Mouse (Mus musculus) adrenal gland, postnatal 25 days (tissue): ENCODE measurements around the gene Il18r1. TPM values are rescaled to one million over a fixed set of nuclear protein-coding genes. Genes with fewer than 3 reads are reported as not detected.
A peak's percentile ranks its signal among the peaks of the same experiment; 100 is the strongest.

Experiments
- DNase-seq: peaks from one replicate; pipeline ENCODE4 v3.0.0; 2021; ENCODE audit warnings: mixed read lengths
- long read RNA-seq: library from polyadenylated mRNA; stranded (forward); transcript quantifications from one replicate; pipeline ENCODE4 v2.0.0, GENCODE M21; 2021
- total RNA-seq: library from RNA; stranded (reverse); gene quantifications from 2 replicates; pipeline ENCODE4 v1.2.3, GENCODE M21; 2021

Il18r1 gene
- not detected in 2 replicates for total RNA-seq
- long read RNA-seq = 0 reads

DNA sequence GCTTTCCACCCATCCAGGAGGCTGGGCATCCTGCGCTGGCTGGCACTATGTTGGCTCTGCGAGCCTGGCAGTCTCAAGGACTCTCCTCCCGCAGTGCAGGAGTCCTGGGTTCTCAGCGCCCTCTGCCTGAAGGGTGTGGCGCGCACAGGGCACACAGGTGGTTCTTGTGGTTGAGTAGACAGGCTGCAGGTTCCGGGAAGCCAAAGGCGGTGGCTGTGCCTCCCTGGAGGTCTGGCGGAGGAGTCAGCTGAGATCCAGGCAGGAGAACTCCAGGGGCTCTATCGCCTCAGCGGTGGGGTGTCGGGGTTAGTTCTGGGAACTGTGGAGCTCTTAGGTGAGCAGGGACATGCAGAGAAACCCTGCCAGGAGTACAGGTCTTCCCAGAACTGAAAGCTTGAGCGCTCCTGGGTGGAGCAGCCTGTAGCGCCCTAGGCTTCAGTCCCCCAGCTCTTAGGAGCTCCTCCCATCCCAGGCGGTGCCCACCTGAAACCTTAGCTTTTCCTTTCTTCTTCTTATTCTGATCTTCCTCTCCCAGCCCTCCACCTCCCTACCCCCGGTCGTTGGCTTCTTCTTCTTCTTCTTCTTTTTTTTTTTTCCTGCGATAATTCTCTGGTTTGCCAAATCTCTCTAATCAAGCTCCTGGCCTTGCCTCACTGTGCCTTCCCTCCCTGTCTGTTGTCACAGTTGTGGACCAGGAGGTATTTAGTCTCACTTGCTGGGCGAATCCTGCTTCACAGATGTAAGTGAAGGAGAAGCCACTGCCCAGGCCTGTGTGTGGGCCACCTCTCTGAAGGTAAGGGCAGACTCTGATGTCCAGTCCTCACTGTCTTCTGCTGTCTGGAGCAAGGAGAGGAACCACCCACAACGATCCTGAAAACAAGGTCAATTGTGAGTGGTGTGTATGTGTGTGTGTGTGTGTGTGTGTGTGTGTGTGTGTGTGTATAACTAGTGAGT is at the start of gene Il18r1:
TSS of gene Il18r1 (plus strand) at position 76 of the 954 bp plus-strand sequence.
- DNase-seq = peak; percentile 1

DNA sequence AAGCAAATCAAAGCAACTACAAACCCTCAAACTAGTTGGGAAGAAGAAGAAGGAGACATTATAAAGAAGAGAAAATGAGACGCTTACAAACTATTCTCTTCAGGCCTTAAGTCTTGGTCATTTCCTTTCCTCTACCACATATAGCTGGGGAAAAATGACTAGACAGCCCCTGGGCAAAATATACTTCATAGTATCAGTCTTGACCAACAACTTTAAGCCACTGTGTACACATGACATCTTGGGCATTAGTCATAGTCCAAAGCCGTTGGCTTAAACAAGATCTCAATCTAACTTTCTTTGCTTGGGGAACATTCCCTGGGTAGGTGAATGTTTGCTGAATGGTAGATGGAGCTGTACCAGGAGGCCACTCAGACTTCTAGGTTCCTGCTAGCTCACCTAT is 48.3 kb upstream of the Il18r1 start:
- no peak for DNase-seq

DNA sequence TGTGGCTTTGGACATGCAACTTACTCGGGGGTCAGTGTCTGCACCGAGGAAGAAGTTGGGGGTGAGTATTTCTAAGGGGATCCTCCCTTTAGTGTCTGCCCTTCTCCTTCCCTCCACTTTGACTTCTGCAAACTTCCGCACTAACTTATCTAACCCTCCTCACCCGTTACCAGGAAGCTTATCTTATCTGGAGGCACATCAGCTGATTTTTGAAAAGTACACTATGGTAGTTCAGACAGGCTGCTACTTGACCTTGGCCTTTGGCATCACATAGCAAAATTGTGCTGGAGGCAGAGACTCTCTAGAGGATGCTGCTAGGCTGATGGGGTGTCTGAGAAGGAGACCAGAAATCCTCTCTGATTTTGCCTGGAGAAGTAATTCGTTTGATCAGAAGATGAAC is 46.8 kb upstream of the Il18r1 start:
- no peak for DNase-seq

DNA sequence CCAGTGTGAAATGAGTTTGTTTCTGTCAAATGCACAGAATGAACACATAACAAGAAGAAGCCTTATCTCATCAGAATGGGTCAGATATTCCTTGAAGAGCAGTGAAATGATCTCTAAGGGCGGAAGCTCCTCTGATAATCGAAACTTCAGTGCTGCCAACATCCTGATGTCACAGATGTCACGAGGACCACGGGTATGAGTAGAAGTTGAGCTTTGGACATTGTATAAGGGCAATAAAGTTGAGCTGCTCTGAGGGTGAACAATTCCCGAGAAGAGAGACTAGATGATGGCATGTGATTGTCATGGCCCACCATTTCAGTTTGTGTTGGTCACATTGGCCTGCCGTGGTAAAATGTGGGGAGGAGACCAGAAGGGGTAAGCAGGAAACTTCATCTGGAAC is 41.5 kb upstream of the Il18r1 start:
- DNase-seq = no peak

DNA sequence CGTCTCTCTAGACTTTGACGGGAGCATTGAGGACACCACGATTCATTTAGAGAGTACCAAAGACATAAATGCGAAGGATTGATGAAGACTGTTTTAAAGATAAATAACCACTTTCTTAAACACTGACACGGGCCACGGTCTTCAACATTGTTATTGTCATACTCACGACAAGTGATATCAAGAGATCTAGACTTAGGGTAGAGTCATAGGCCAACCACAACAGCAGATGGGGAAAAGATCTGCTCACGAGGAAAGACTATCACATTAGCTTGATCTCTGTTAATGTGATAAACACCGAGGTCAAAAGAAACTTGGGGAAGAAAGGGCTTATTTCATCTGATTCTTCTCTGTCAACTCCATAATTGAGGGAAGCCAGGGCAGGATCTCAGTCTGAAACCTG is 38.1 kb upstream of the Il18r1 start:
- DNase-seq = no peak

DNA sequence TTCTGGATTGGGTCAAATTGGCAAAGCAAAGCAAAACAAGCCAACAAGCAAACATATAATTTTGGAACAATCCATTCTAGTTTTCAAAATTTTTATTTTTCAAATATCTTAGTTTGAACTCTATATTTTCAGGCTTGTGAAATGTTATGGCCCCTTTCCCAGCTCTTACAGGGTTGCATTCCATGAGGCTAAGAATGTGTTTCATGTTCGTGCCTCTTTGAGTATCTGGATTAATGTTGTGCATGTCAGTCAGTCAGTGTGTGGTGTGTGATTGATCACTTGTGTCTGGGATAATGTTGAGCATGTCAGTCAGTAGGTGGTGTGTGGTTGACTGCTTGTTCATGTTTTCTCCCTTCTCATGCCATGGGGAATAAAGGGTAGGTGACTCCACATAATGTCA is 37.5 kb upstream of the Il18r1 start:
- DNase-seq = no peak

DNA sequence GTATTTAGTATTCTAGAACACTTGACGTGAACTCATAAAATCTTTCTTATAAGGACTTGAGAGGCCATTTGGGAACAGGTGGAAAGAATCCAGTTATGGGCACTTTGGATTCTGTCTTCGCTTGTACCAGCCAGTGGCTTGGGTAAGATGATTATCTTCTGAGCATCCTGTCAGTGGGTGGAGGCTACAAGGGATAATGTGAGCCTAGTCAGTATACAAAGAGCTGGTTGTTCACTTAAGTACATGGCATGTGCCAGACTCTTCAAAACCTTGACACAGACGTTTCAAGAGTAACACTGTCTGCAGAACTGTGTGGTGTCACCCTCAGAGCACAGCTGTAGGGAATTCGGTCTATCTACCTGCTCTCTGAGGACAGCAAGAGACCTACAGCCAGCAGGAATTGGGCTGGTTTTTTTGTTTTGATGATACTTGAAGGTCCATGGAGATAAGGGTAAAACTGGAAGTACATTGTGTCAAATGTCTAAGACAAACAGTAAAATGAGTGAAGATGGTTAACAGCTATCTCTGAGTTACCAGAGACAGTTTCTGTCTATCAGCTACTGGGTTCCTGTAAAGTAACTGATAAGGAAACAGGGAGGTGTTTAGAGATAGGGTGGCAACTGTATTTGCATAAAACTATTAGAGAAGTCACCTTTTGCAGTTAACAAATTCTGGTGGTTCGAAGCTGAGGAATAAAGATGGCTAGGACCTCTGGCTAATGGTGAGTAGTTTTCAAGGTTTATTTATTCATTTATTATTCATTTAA is 36.3 kb upstream of the Il18r1 start, which contains the start of gene Il1rl1:
TSS of gene Il1rl1 (plus strand) at position 661 of the 766 bp plus-strand sequence.
- DNase-seq = no peak

DNA sequence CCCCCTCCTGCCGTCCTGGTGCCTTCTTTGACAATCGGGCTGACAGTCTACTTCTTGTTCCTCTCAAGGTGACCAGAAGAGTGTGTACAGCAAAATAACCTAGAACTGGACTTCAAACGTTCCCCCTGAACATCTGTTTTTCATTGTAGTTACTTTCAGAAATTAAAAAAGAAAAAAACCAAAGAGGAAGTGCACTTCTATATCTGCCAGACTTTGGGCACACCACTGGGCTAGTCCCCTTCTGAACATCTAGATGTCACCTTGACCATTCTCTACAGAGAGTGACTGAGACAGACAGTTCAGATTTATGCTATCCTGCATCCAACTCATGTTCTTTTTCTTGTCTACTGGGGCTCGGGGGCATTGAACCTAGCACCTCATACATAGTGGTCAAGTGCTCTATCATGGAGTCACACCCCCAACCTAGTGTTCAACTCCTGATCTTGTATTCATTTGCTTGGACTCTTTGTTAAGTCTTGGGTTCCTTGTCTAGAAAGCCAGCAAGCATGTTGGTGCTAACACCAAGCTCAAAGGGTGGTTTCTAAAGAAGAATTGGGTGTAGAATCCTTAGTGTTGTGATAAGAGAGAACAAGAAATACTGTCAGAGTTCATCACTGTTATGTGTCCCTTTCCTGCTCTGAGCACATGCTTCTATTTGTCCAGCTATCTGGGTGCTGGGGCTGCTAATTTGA is 35.1 kb upstream of the Il18r1 start:
- DNase-seq = no peak

DNA sequence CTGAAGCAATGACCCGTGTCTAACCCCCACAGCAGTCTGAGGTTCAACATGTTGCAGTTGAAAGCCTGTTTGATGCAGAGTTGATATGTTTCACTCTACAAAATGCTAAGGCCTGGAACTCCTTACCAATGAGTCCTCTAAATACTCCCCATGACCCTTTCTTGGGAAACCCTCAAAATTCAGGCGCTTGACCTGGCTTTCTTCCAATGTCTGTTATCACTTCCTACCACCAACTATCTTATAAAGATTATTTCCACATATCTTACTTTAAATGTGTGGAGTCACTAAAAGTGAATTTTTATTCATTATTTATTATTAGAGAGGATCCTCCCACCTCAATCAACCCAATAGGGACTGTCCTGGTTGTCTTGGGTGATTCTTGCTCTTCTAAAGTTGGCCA is 33.2 kb upstream of the Il18r1 start:
- DNase-seq = no peak

DNA sequence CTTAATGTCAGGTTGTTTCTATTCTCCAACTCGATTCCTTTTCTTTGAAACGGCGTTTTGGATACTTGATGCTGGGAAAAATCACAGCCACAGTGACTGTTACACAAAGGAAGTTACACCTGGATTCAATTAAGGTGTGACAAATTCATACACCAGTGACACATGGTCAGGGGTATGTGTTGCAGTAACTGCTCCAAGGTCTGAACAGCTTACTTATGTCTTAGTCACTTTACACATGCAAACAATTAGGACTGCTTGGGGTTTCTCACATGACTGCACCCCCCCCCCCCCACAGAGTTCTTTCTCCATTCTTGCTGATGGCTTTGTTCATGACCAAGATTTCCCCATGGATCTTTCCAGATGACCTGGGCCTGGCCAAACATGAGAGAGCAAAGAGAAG is 29.4 kb upstream of the Il18r1 start:
- no peak for DNase-seq

DNA sequence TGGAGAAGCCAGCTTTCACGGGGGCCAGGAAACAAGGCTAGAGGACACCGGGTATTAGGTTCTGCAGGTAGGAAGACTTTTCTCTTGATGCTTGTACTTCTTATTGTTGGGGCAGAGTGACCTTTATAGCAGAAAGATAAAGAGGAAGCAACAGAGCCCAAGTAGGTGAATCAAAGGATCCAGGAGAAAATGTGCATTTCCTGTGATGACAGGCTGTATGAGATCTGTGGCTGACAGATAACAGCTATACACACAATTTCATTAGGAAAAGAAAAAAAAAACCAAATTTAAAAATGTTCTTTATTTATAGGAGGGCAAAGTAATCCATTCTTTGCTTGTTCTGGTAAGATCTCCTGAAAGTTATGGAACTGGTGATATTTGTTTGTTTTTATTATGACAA is 28.0 kb upstream of the Il18r1 start:
- no peak for DNase-seq

DNA sequence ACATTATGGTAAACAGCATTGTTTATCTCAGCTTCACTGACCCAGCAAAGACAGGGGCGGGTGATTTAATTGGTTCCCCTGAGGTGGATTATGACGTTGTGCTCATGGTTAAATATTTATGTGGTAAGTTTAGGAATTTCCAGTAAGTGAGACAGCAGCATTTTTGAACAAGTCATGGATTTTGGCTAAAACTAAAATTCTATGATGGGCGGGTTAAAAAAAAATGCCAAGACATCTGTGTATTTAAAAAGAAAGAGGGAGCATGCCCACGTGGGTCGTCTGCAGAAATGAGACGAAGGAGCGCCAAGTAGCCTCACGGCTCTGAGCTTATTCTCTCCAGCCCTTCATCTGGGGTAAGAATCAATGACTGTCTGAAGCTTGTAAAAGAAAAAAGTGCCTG is 25.8 kb upstream of the Il18r1 start:
- DNase-seq = no peak

DNA sequence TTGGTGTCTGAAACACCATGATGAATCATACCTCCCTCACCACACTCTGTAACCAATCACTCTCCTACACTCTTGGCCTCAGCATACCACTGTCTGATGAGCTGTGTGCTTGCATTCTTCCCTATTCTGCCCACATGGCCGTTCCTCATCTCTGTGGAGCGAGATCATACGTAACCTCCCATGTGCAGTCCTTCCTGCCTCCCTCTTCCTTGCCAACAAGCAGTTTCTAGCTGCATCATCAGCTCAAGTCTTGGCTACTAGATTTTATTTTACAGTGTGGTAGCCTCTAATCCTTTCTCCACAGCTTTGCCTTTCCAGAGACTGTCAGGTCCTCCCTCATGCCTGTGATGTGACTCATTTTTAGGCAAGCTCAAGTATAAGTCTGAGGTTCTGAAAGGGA is 20.6 kb upstream of the Il18r1 start:
- DNase-seq = no peak

DNA sequence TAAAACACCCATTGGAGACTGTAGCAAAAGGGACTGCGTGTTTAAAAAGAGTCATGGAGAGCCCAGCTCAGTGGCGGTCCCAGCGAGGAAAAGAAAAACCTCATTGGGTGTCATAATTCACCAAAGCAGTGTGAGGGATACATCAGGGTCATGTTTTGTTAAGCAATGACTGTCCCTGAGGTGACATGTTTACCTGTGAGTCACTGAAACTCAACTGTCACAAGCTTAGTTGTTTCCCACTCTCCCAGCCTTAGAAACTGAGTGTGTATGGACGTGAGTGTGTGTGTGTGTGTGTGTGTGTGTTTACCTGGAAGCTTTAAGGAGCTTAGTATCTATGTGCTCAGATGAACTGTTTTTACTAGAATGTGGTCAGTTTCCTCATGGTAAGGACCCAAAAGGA is 2.0 kb downstream of the Il18r1 start:
- no peak for DNase-seq

DNA sequence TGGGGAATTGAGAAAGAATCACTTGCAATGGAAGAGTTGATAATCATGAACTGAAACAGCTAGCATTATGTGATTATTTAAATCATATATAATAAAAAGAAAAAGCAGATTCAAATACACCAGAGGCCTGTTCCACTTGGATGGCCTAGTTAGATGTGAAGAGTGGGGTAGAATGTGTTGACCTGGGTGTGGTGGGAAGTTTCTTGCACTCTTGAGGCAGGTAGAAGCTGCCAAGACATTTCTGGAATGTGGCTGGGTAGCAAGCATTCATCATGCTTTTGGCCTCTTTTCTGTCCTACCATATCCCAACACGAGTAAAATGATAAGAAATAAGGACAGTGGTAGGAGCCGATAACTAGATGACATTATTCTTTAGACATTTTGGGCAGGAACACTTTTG is 3.5 kb downstream of the Il18r1 start:
- DNase-seq = no peak

DNA sequence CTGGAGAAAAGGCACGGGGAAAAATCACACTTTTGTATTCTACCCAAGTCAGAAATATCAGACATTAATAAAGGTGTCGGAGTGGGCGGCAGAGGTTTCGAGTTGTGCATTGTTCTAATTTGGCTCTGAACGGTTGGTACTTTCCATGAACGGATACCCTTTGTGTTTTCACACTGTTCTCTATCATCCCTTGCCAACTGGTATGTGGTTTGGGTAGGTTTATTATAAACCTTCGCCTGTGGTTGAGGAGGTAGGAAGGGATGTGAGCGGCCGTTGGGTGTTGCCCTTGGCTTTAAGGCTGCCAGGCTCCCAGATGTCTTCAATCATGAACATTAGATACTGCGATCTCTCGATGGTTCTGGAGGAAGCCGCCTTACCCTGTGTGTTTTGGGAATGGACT is 4.5 kb downstream of the Il18r1 start:
- no peak for DNase-seq

DNA sequence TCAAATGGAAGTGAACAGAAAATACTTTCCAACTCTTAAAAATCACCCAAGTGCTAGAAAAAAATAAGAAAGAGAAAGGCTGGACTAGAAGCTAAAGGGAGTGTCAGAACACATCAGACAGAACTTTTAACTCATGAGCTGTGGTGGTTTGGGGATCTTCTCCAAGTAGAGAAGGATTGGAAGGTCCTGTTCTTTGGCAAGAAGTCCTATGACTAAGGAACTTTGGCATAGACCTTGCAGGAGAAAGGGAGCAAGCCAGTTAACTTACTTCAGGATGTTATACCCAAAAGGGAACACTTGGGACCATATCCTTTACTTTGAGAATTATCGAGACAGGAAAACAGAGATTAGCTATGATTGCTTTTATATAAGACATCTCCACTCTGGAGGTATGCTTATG is 7.0 kb downstream of the Il18r1 start:
- no peak for DNase-seq

DNA sequence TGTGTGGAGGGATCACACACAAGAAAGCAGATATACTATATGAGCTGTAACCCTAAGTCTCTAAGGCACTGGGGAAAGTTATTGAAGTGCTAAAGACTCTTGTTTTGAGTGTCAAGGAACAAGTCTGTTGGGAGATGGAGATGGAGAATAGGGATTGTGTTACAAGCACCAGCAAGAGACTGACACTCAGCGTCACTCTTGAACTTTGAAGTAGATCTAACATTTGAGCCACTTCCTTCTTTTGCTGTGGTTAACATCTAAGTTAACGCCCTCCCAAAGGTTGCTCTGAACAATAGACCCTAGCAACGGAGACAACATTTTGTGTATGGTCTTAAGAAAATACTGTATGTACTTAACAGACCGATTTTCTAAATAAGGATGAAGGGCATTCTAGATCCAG is 8.3 kb downstream of the Il18r1 start:
- no peak for DNase-seq

DNA sequence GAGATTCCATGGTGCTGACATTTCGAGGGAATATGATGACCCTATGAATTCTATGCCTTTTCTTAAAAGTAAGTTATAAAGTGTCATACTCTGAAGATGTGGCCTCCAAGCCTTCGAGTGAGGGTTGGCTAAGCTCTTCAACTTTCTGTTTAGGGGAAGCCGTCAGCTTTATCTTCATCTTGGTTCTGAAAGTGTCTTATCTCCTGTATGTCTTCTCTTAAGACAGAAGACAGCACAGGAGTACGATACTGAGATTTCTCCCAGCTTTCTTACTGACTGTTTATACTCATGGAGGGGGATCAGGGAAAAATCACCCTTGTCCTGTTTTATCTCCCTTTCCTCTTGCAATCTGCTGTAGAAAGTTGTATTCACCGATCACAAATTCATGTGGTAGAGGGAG is 9.0 kb downstream of the Il18r1 start:
- DNase-seq = no peak

DNA sequence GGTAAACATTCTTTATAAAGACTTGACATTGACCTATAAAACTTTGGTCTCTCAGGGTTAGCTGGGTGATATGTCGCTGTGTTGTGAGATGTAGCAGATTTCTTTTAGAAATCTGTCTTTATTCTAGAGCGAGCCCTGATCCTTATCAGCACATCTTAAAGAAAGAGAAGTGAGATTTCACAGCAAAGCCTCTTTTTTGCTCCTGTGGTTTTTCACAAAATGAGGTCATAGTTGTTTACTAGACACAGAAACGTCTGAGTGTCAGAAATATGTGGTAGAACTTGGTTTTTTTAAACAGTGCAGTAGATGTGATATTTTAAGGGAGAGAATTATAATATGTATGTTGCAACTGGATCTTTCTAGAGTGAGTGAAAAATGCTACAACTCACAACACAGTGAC is 10.3 kb downstream of the Il18r1 start:
- no peak for DNase-seq

DNA sequence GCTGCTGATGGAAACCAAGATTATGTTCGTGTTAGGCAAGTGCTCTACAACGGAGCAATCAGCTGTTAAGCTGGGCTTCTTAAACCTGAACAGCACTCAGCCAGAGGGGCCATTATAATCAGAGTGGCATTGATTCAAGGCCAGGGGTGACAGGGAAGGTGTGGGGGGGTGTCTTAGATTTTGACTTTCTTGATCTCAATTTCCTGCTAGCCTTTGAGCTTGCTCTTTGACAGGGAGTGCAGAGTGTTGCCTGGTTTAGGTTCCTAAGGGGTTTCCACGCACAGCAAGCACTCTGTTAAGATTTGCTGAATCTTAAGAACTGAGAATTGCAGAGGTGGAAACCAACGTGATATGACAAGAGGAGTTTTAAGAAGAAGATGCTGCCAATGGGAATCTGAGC is 11.4 kb downstream of the Il18r1 start:
- DNase-seq = no peak

DNA sequence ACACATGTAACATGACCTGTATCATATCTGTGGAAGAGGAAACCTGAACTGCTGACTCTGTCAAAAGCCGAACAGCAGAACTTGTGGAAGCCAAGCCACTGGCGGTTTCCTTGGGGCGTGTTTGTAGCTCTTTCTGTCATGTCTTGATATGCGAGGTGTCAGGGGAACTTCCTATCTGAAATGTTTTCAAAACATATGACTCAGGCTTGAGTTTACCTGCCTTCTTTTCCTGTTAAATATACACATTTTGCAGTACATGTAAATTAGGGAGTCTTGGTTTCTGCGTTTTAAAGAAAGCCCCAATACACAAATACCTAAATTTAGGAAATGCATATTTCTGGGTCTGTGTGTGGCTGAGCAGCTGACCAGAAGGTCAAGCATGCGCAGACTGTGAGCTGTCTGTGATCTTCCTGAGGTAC is 14.2 kb downstream of the Il18r1 start:
- no peak for DNase-seq

DNA sequence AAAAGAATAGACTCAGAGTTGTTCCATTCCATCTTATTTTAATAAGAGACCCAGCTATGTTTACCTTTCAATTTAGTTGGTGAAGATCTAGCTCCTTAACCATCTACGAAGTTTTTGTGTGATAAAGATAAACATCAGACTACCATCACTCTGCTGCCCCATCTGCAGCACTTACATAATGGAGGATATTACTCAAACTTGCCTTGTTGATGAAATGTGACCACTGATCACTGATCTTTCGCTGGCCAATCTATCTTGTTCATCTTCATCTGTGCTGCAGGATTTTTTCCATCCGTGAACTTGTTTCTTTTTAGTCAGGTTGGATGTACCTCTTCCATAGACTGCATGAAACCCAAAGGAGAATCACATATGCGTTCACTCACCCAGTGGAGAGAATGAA is 29.2 kb downstream of the Il18r1 start:
- DNase-seq = no peak
